Mouse (Mus musculus): ENCODE measurements around the gene Gm29735.
"Not testable (repeated sequence)": the region's sequence is repeated elsewhere in the genome, so short reads cannot be mapped to it uniquely, and the experiment has no call there.

Gm29735 gene

DNA sequence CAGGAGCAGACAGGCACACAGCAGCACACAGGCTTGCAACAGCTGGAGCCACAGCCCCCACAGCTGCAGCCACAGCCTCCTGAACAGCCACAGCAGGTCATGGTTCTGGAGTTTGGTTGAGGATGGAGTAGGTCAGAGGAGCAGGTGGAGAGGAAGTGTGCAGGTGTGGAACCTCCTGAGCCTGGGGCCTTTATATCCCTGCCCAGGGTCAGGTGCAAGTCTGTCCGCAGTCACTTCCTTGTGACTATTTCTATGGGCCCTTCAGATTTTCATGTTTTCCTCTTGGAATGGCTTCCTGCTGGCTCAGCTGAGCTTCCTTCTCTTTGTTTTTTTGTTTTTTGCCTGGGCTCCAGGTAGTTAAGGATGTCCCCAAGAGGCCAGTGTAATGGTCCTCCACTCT is 36.3 kb downstream of the Gm29735 start, which contains the start of gene Gm45618:
TSS of gene Gm45618 (minus strand) at position 101 of the 400 bp plus-strand sequence.
- DNase-seq (ENCODE audit: low spot score in 2 of 2) = not testable (repeated sequence)

DNA sequence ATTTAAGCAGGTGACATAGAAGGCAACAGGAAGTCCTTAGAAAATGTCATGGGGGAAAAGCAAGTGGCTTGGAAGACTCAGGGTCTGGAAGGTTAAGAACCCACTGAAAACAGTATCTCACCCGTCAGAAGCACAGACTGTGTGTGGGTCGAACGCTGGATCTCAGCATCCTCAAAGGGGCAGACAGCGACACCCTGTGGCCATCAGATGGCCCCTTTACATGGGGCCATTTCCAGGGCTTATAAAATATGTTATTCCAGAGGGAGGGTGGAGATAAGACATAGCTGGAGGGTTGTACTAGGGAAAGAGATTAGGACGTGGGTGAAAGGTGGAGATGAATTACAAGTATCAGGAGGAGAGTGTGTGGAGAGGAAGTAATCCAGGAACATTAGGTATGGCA is 37.3 kb downstream of the Gm29735 start:
- DNase-seq (ENCODE audit: low spot score in 2 of 2) = no peak
